Mouse (Mus musculus) forebrain, embryonic 13.5 days (tissue): ENCODE measurements around the gene Lsp1. TPM values are rescaled to one million over a fixed set of nuclear protein-coding genes. Genes with fewer than 3 reads are reported as not detected.

Experiments
- ATAC-seq: fragments of 200-750 bp; cut with Nextera tagmentation; 2 replicates; pipeline ENCODE4 v1.8.0; 2017
- H3K27ac ChIP-seq: fragments of 300-500 bp; sonication (generic); 2 replicates; pipeline ENCODE4 v1.5.1; 2015; ENCODE audit warnings: inconsistent platforms, mild to moderate bottlenecking, moderate library complexity
- H3K27me3 ChIP-seq: fragments of 300-500 bp; sonication (generic); 2 replicates; pipeline ENCODE4 v1.6.1; 2015; ENCODE audit warnings: mild to moderate bottlenecking, inconsistent platforms
- H3K36me3 ChIP-seq: fragments of 300-500 bp; sonication (generic); 2 replicates; pipeline ENCODE4 v1.6.1; 2015; ENCODE audit warnings: mild to moderate bottlenecking, inconsistent platforms; ENCODE audit not compliant: poor library complexity, severe bottlenecking
- H3K4me1 ChIP-seq: fragments of 300-500 bp; sonication (generic); 2 replicates; pipeline ENCODE4 v1.6.1; 2015; ENCODE audit warnings: inconsistent platforms
- H3K4me2 ChIP-seq: fragments of 300-500 bp; sonication (generic); 2 replicates; pipeline ENCODE4 v1.6.1; 2015; ENCODE audit warnings: inconsistent platforms, mild to moderate bottlenecking, moderate library complexity
- H3K4me3 ChIP-seq: fragments of 300-500 bp; sonication (generic); 2 replicates; pipeline ENCODE4 v1.5.1; 2015; ENCODE audit warnings: mild to moderate bottlenecking, inconsistent platforms
- H3K9ac ChIP-seq: fragments of 300-500 bp; sonication (generic); 2 replicates; pipeline ENCODE4 v1.6.1; 2015; ENCODE audit warnings: mild to moderate bottlenecking, inconsistent platforms
- H3K9me3 ChIP-seq: fragments of 300-500 bp; sonication (generic); replicated peaks from 2 replicates; pipeline ENCODE4 v1.6.1; 2016; ENCODE audit warnings: inconsistent platforms
- WGBS: fragments of 180-500 bp; shearing (Covaris S2); methylation state at CpG from one replicate; pipeline ENCODE4 v1.1.7; 2015; 5-methylcytosine and 5-hydroxymethylcytosine counted together
- polyA plus RNA-seq: library from polyadenylated mRNA; unstranded; fragments of >200 nt; fragmentation: Nextera tagmentation; extraction: Ambion mirVana; gene quantifications from 2 replicates; pipeline ENCODE4 v1.2.1, GENCODE M21; 2015

The Lsp1 gene
- polyA plus RNA-seq, 1 experiment from 2014 or later, result 4.2 TPM

- no peak within 1 kb of the TSS for H3K9ac ChIP-seq
- H3K27ac ChIP-seq, result no peak within 1 kb of the TSS
- H3K4me2 ChIP-seq, result no peak within 1 kb of the TSS
- peaks cover 19% of the 10 kb centered on the region for H3K4me1 ChIP-seq
- H3K9me3 ChIP-seq, result no peaks in the 10 kb centered on the region
- no peaks in the 10 kb centered on the region for H3K27me3 ChIP-seq
- WGBS, result 84% methylated on average over 10 of the region's 10 CpGs
- H3K4me3 ChIP-seq, result no peak within 1 kb of the TSS
- no peaks in the 10 kb centered on the region for H3K36me3 ChIP-seq
- no peak for ATAC-seq
These were observed 26.3 kb upstream of the Lsp1 start, which contains the start of gene Syt8 for GRCm38 (mm10) chr7:142434137-142434865. Gene Syt8, plus strand, starts transcription at chr7:142434850.

GRCm38 (mm10) chr7:142435524-142435923, 25.1 kb upstream of the Lsp1 start:
- H3K27me3 ChIP-seq, result no peaks in the 10 kb centered on the region
- peak; percentile 45; the same call in 1 of the 2 replicates for ATAC-seq

DNA sequence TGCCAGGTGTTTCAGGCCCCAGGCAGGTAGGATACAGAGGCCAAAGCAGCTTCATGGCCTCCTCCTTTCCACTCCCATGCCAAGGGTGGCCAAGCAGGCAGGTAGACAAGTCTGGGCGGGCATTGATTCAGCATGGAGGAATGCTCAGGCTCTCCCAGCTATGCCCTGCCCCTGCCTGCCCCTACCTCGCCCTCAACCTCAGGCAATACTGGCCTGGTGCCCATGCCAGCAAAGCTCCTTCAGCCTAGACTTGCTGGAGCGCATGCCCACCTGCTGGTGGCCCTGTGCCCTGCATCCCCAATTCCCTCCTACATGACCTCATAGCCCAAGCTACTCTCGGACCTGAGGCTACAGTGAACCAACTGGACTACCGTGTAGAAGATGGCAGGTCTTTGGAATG, 23.3 kb upstream of the Lsp1 start:
- H3K27me3 ChIP-seq, result no peaks in the 10 kb centered on the region
- H3K4me1 ChIP-seq, result no peaks in the 10 kb centered on the region
- H3K27ac ChIP-seq, result no peak overlapping the region
- ATAC-seq, result no peak
- no peaks in the 10 kb centered on the region for H3K36me3 ChIP-seq
- H3K4me2 ChIP-seq, result no peak overlapping the region
- no peaks in the 10 kb centered on the region for H3K9me3 ChIP-seq
- 77% methylated on average over 5 of the region's 5 CpGs for WGBS
- H3K9ac ChIP-seq, result no peak overlapping the region
- no peak overlapping the region for H3K4me3 ChIP-seq

More at GRCm38 (mm10) chr7:142435524-142435923, 25.1 kb upstream of the Lsp1 start:
- whole genome bisulfite sequencing, result 23% methylated on average over 4 of the region's 4 CpGs
- no peaks in the 10 kb centered on the region for H3K36me3 ChIP-seq
- H3K9me3 ChIP-seq, result no peaks in the 10 kb centered on the region
- H3K9ac ChIP-seq, result no peak overlapping the region
- H3K4me3 ChIP-seq, result no peak overlapping the region
- no peak overlapping the region for H3K27ac ChIP-seq
- H3K4me2 ChIP-seq, result no peak overlapping the region
- peaks cover 11% of the 10 kb centered on the region for H3K4me1 ChIP-seq

GRCm38 (mm10) chr7:142439966-142440365, 20.6 kb upstream of the Lsp1 start:
- no peaks in the 10 kb centered on the region for H3K36me3 ChIP-seq
- no peak overlapping the region for H3K4me3 ChIP-seq
- ATAC-seq, result no peak
- H3K4me1 ChIP-seq, result no peaks in the 10 kb centered on the region
- H3K9me3 ChIP-seq, result no peaks in the 10 kb centered on the region
- no peak overlapping the region for H3K27ac ChIP-seq
- WGBS, result 88% methylated on average over 14 of the region's 14 CpGs
- no peak overlapping the region for H3K9ac ChIP-seq
- H3K27me3 ChIP-seq, result no peaks in the 10 kb centered on the region
- no peak overlapping the region for H3K4me2 ChIP-seq

- Histone ChIP-seq H3K36me3 (no peaks in the 10 kb centered on the region), H3K27me3 (no peaks in the 10 kb centered on the region), H3K4me2 (no peak overlapping the region), H3K4me3 (no peak overlapping the region), H3K9ac (no peak overlapping the region), H3K27ac (no peak overlapping the region), H3K9me3 (no peaks in the 10 kb centered on the region), H3K4me1 (no peaks in the 10 kb centered on the region)
- ATAC-seq, result peak; percentile 73
- WGBS, result 61% methylated on average over 5 of the region's 5 CpGs
These were observed 19.9 kb upstream of the Lsp1 start for GRCm38 (mm10) chr7:142440657-142441114.

GRCm38 (mm10) chr7:142441585-142441984, 19.0 kb upstream of the Lsp1 start, which contains the start of gene Tnni2:
Gene Tnni2, plus strand, starts transcription at chr7:142441808.
- WGBS, result 83% methylated on average over 9 of the region's 9 CpGs
- Histone ChIP-seq H3K27ac (no peak within 1 kb of the TSS), H3K27me3 (no peaks in the 10 kb centered on the region), H3K9ac (no peak within 1 kb of the TSS), H3K4me2 (no peak within 1 kb of the TSS), H3K4me1 (no peaks in the 10 kb centered on the region), H3K36me3 (no peaks in the 10 kb centered on the region), H3K9me3 (no peaks in the 10 kb centered on the region), H3K4me3 (no peak within 1 kb of the TSS)
- no peak for ATAC-seq

- Histone ChIP-seq H3K4me3 (no peak overlapping the region), H3K9me3 (no peaks in the 10 kb centered on the region), H3K9ac (no peak overlapping the region), H3K27me3 (no peaks in the 10 kb centered on the region), H3K4me1 (no peaks in the 10 kb centered on the region), H3K27ac (no peak overlapping the region), H3K4me2 (no peak overlapping the region), H3K36me3 (no peaks in the 10 kb centered on the region)
- WGBS, result 85% methylated on average over 9 of the region's 9 CpGs
- ATAC-seq, result no peak
These were observed 18.3 kb upstream of the Lsp1 start for GRCm38 (mm10) chr7:142442081-142442907.

DNA sequence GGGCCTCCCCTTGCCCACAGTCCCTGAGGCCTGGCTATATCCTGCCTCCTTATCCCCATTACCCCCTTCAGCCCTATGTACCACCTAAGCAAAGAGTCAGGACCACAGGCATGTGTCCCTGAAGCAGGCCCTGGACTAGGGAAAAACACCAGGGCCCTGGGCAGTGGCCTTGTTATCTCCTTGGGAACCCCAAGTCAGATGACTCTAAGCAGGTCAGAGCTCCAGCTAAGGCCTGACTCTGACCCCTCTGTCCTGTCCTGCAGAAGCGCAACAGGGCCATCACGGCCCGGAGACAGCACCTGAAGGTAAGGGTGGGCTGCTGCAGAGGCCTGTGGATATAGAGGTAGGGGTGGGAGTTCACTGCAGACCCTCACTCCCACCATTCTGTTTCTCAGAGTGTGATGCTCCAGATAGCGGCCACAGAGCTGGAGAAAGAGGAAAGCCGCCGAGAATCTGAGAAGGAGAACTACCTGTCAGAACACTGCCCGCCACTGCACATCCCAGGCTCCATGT, 17.6 kb upstream of the Lsp1 start:
- WGBS, result 91% methylated on average over 5 of the region's 7 CpGs
- Histone ChIP-seq H3K27me3 (no peaks in the 10 kb centered on the region), H3K9ac (no peak overlapping the region), H3K27ac (no peak overlapping the region), H3K36me3 (no peaks in the 10 kb centered on the region), H3K4me2 (no peak overlapping the region), H3K4me3 (no peak overlapping the region), H3K4me1 (no peaks in the 10 kb centered on the region), H3K9me3 (no peaks in the 10 kb centered on the region)
- ATAC-seq, result no peak

GRCm38 (mm10) chr7:142443474-142443873, 17.1 kb upstream of the Lsp1 start:
- H3K4me2 ChIP-seq, result no peak overlapping the region
- no peaks in the 10 kb centered on the region for H3K9me3 ChIP-seq
- H3K27ac ChIP-seq, result no peak overlapping the region
- no peak for ATAC-seq
- H3K4me1 ChIP-seq, result no peaks in the 10 kb centered on the region
- no peak overlapping the region for H3K4me3 ChIP-seq
- WGBS, result 85% methylated on average over 5 of the region's 5 CpGs
- no peaks in the 10 kb centered on the region for H3K27me3 ChIP-seq
- H3K36me3 ChIP-seq, result no peaks in the 10 kb centered on the region
- H3K9ac ChIP-seq, result no peak overlapping the region

- WGBS, result over 99% methylated on average over 6 of the region's 6 CpGs
- no peaks in the 10 kb centered on the region for H3K9me3 ChIP-seq
- no peaks in the 10 kb centered on the region for H3K4me1 ChIP-seq
- no peaks in the 10 kb centered on the region for H3K36me3 ChIP-seq
- H3K4me2 ChIP-seq, result no peak overlapping the region
- H3K27me3 ChIP-seq, result no peaks in the 10 kb centered on the region
- H3K27ac ChIP-seq, result no peak overlapping the region
- no peak overlapping the region for H3K9ac ChIP-seq
- ATAC-seq, result no peak
- H3K4me3 ChIP-seq, result no peak overlapping the region
These were observed 16.4 kb upstream of the Lsp1 start for GRCm38 (mm10) chr7:142444171-142444570.

GRCm38 (mm10) chr7:142445324-142445723, 15.3 kb upstream of the Lsp1 start:
- Histone ChIP-seq H3K4me3 (no peak overlapping the region), H3K9me3 (no peaks in the 10 kb centered on the region), H3K27ac (no peak overlapping the region), H3K9ac (no peak overlapping the region), H3K4me2 (no peak overlapping the region), H3K4me1 (no peaks in the 10 kb centered on the region), H3K36me3 (no peaks in the 10 kb centered on the region), H3K27me3 (no peaks in the 10 kb centered on the region)
- 86% methylated on average over 6 of the region's 6 CpGs for WGBS
- no peak for ATAC-seq

- Histone ChIP-seq H3K4me1 (no peaks in the 10 kb centered on the region), H3K27ac (no peak overlapping the region), H3K9ac (no peak overlapping the region), H3K27me3 (no peaks in the 10 kb centered on the region), H3K9me3 (no peaks in the 10 kb centered on the region), H3K4me3 (no peak overlapping the region), H3K4me2 (no peak overlapping the region), H3K36me3 (no peaks in the 10 kb centered on the region)
- ATAC-seq, result no peak
- 92% methylated on average over 4 of the region's 4 CpGs for WGBS
These were observed 14.3 kb upstream of the Lsp1 start for GRCm38 (mm10) chr7:142446264-142446663.
